Mouse (Mus musculus): ENCODE measurements around the gene Ngdn.

DNA sequence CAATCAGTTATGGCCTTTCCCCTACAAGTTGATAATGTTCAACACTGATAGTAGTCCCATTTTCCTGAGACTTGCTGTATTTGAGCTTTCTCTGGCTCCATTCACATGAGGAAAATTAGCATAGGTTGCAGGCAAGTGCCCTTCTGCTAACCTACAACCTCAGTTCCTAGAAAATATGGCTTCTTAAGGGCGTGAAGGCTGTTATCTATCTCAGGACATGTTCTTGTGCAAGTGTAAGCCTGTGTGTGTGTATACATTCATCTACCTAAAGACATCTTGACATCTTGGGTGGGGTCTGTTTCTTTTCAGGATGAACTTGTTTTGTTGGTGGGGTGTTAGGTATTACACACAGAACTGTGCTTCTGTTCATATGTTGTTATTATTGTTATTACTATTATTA, 43.8 kb downstream of the Ngdn start:
- TF ChIP-seq CTCF (conservative IDR thresholded peaks at IDR 0.05; ENCODE audit: low read length) = no peak
- no peak for TF ChIP-seq NANOG (IDR thresholded peaks at IDR 0.05; ENCODE audit: borderline replicate concordance, low read length)

Measured in E14TG2a.4 (cell line).